Mouse (Mus musculus) cerebellum, adult 11 months (tissue): ENCODE measurements around the gene Wdr17.
A peak's percentile ranks its signal among the peaks of the same experiment; 100 is the strongest.
"Not testable (repeated sequence)": the region's sequence is repeated elsewhere in the genome, so short reads cannot be mapped to it uniquely, and the experiment has no call there.

Experiments
- DNase-seq: peaks from one replicate; pipeline ENCODE4 v3.0.0; 2022

Wdr17 gene

GRCm38 (mm10) chr8:54791858-54792698, 94.9 kb downstream of the Wdr17 start:
- no peak for DNase-seq

- peak; percentile 13 for DNase-seq
Measured at GRCm38 (mm10) chr8:54780134-54780942, 106.6 kb downstream of the Wdr17 start.

GRCm38 (mm10) chr8:54779317-54780133, 107.5 kb downstream of the Wdr17 start:
- DNase-seq: peak; percentile 2

- DNase-seq: no peak
Measured at GRCm38 (mm10) chr8:54777012-54777411, 110.0 kb downstream of the Wdr17 start.

- no peak for DNase-seq
Measured at GRCm38 (mm10) chr8:54776241-54776640, 110.7 kb downstream of the Wdr17 start.

- no peak for DNase-seq
Measured at GRCm38 (mm10) chr8:54757646-54758045, 129.3 kb downstream of the Wdr17 start.

- DNase-seq: peak; percentile 3
Measured at GRCm38 (mm10) chr8:54736660-54737312, 150.2 kb downstream of the Wdr17 start.

- DNase-seq: no peak
Measured at GRCm38 (mm10) chr8:54724668-54725035, 162.3 kb downstream of the Wdr17 start.

- peak; percentile 93 for DNase-seq
Measured at GRCm38 (mm10) chr8:54723976-54724667, 162.9 kb downstream of the Wdr17 start.

- no peak for DNase-seq
Measured at GRCm38 (mm10) chr8:54718515-54718914, 168.5 kb downstream of the Wdr17 start.

- no peak for DNase-seq
Measured at GRCm38 (mm10) chr8:54705743-54706142, 181.2 kb downstream of the Wdr17 start.

- no peak for DNase-seq
Measured at GRCm38 (mm10) chr8:54671806-54672205, 215.2 kb downstream of the Wdr17 start.

GRCm38 (mm10) chr8:54667756-54668155, 219.2 kb downstream of the Wdr17 start:
- DNase-seq: no peak

GRCm38 (mm10) chr8:54660675-54661074, 226.3 kb downstream of the Wdr17 start:
- peak; percentile 23 for DNase-seq

- DNase-seq: no peak
Measured at GRCm38 (mm10) chr8:54659703-54660102, 227.3 kb downstream of the Wdr17 start.

GRCm38 (mm10) chr8:54638634-54639033, 248.3 kb downstream of the Wdr17 start:
- peak; percentile 16 for DNase-seq

GRCm38 (mm10) chr8:54616710-54617109, 270.3 kb downstream of the Wdr17 start:
- not testable (repeated sequence) for DNase-seq

- no peak for DNase-seq
Measured at GRCm38 (mm10) chr8:54610238-54610637, 276.7 kb downstream of the Wdr17 start.

GRCm38 (mm10) chr8:54609336-54609735, 277.6 kb downstream of the Wdr17 start:
- no peak for DNase-seq

- no peak for DNase-seq
Measured at GRCm38 (mm10) chr8:54603440-54603839, 283.5 kb downstream of the Wdr17 start.

GRCm38 (mm10) chr8:54600671-54601251, 286.2 kb downstream of the Wdr17 start, which contains the start of gene Spata4:
Gene Spata4 (plus strand): TSS chr8:54600781.
- no peak for DNase-seq
